Mouse (Mus musculus) kidney, embryonic 16.5 days (tissue): ENCODE data around the gene Tbc1d9b. TPM values are rescaled to one million over a fixed set of nuclear protein-coding genes. Genes with fewer than 3 reads are reported as not detected.

Experiments used
- ATAC-seq: fragments of 200-750 bp; cut with Nextera tagmentation; 2 replicates; pipeline ENCODE4 v1.8.0; 2017; ENCODE audit warnings: moderate TSS enrichment; ENCODE audit not compliant: low FRiP score, low TSS enrichment
- H3K27ac ChIP-seq: fragments of 300-500 bp; sonication (generic); 2 replicates; pipeline ENCODE4 v1.5.1; 2014; ENCODE audit warnings: low read length
- H3K27me3 ChIP-seq: fragments of 300-500 bp; sonication (generic); 2 replicates; pipeline ENCODE4 v1.6.1; 2014; ENCODE audit warnings: low read length, control low read depth, mixed read lengths; ENCODE audit not compliant: insufficient read depth
- H3K36me3 ChIP-seq: fragments of 300-500 bp; sonication (generic); 2 replicates; pipeline ENCODE4 v1.6.1; 2014; ENCODE audit warnings: low read length, control low read depth, mixed read lengths; ENCODE audit not compliant: insufficient read depth
- H3K4me1 ChIP-seq: fragments of 300-500 bp; sonication (generic); 2 replicates; pipeline ENCODE4 v1.6.1; 2014; ENCODE audit warnings: low read length, control low read depth, mixed read lengths; ENCODE audit not compliant: insufficient read depth
- H3K4me2 ChIP-seq: fragments of 300-500 bp; sonication (generic); replicated peaks from 2 replicates; pipeline ENCODE4 v1.6.1; 2014; ENCODE audit warnings: low read depth, low read length
- H3K4me3 ChIP-seq: fragments of 300-500 bp; sonication (generic); 2 replicates; pipeline ENCODE4 v1.5.1; 2014; ENCODE audit warnings: mild to moderate bottlenecking, low read length
- H3K9ac ChIP-seq: fragments of 300-500 bp; sonication (generic); replicated peaks from 2 replicates; pipeline ENCODE4 v1.6.1; 2014; ENCODE audit warnings: low read length
- H3K9me3 ChIP-seq: fragments of 300-500 bp; sonication (generic); 2 replicates; pipeline ENCODE4 v1.6.1; 2016; ENCODE audit warnings: low read length, control low read depth
- WGBS: fragments of 180-500 bp; shearing (Covaris S2); extraction: QIAGEN DNeasy Blood & Tissue Kit; methylation state at CpG from one replicate; pipeline ENCODE4 v1.1.7; 2014; 5-methylcytosine and 5-hydroxymethylcytosine counted together
- polyA plus RNA-seq: library from polyadenylated mRNA; unstranded; fragments of >200 nt; fragmentation: Nextera tagmentation; extraction: Ambion mirVana; gene quantifications from 2 replicates; pipeline ENCODE4 v1.2.1, GENCODE M21; 2015

Gene Tbc1d9b
- polyA plus RNA-seq, 1 experiment from 2014 or later: 44.3 TPM

GRCm38 (mm10) chr11:50201590-50201989 lies 70.4 kb downstream of the Tbc1d9b start:
- 94% methylated on average over 3 of the region's 3 CpGs for WGBS
- Histone ChIP-seq H3K36me3 (peaks cover 75% of the 10 kb centered on the region), H3K27me3 (no peaks in the 10 kb centered on the region), H3K9ac (no peak overlapping the region), H3K4me1 (no peaks in the 10 kb centered on the region), H3K27ac (no peak overlapping the region), H3K4me2 (no peak overlapping the region), H3K9me3 (no peaks in the 10 kb centered on the region), H3K4me3 (no peak overlapping the region)
- no peak for ATAC-seq

- 0 out of 2 replicates have a peak, but pooled peaks cover 3% of the 10 kb centered on the region for H3K4me1 ChIP-seq
- no peak overlapping the region for H3K27ac ChIP-seq
- H3K9me3 ChIP-seq: no peaks in the 10 kb centered on the region
- no peak overlapping the region for H3K4me3 ChIP-seq
- no peak overlapping the region for H3K4me2 ChIP-seq
- WGBS: 91% methylated on average over 9 of the region's 9 CpGs
- no peaks in the 10 kb centered on the region for H3K27me3 ChIP-seq
- H3K9ac ChIP-seq: no peak overlapping the region
- peaks cover 83% of the 10 kb centered on the region for H3K36me3 ChIP-seq
- ATAC-seq: no peak
Observed at GRCm38 (mm10) chr11:50203302-50203827, 72.2 kb downstream of the Tbc1d9b start.

- no peak for ATAC-seq
- no peaks in the 10 kb centered on the region for H3K9me3 ChIP-seq
- no peak overlapping the region for H3K9ac ChIP-seq
- H3K4me1 ChIP-seq: peaks cover 10% of the 10 kb centered on the region
- no peaks in the 10 kb centered on the region for H3K27me3 ChIP-seq
- peaks cover 67% of the 10 kb centered on the region for H3K36me3 ChIP-seq
- WGBS: 90% methylated on average over 3 of the region's 3 CpGs
- no peak overlapping the region for H3K27ac ChIP-seq
- H3K4me2 ChIP-seq: no peak overlapping the region
- H3K4me3 ChIP-seq: no peak overlapping the region
Observed at GRCm38 (mm10) chr11:50205434-50205833, 74.2 kb downstream of the Tbc1d9b start.

- Histone ChIP-seq H3K4me3 (no peak overlapping the region), H3K9me3 (no peaks in the 10 kb centered on the region), H3K4me2 (no peak overlapping the region), H3K9ac (no peak overlapping the region), H3K4me1 (peaks cover 11% of the 10 kb centered on the region), H3K27me3 (no peaks in the 10 kb centered on the region), H3K36me3 (peaks cover 61% of the 10 kb centered on the region), H3K27ac (no peak overlapping the region)
- ATAC-seq: no peak
- 77% methylated on average over 2 of the region's 2 CpGs for WGBS
Observed at GRCm38 (mm10) chr11:50206037-50206436, 74.8 kb downstream of the Tbc1d9b start.

GRCm38 (mm10) chr11:50207344-50207743 lies 76.1 kb downstream of the Tbc1d9b start:
- WGBS: 94% methylated on average over 14 of the region's 14 CpGs
- H3K36me3 ChIP-seq: peaks cover 48% of the 10 kb centered on the region
- H3K27ac ChIP-seq: no peak overlapping the region
- no peak overlapping the region for H3K4me2 ChIP-seq
- H3K27me3 ChIP-seq: no peaks in the 10 kb centered on the region
- no peak overlapping the region for H3K4me3 ChIP-seq
- H3K4me1 ChIP-seq: peaks cover 17% of the 10 kb centered on the region
- H3K9ac ChIP-seq: no peak overlapping the region
- ATAC-seq: no peak
- no peaks in the 10 kb centered on the region for H3K9me3 ChIP-seq

GRCm38 (mm10) chr11:50208039-50208438 lies 76.8 kb downstream of the Tbc1d9b start:
- Histone ChIP-seq H3K9ac (no peak overlapping the region), H3K4me2 (no peak overlapping the region), H3K27ac (no peak overlapping the region), H3K9me3 (no peaks in the 10 kb centered on the region), H3K36me3 (peaks cover 41% of the 10 kb centered on the region), H3K27me3 (no peaks in the 10 kb centered on the region), H3K4me1 (peaks cover 24% of the 10 kb centered on the region), H3K4me3 (no peak overlapping the region)
- no peak for ATAC-seq
- 95% methylated on average over 5 of the region's 5 CpGs for WGBS

- H3K4me2 ChIP-seq: peak overlapping the region; percentile 79
- H3K9ac ChIP-seq: peak overlapping the region; percentile 98
- peak; percentile 95 for ATAC-seq
- peak overlapping the region; percentile 99 for H3K27ac ChIP-seq
- H3K9me3 ChIP-seq: no peaks in the 10 kb centered on the region
- H3K27me3 ChIP-seq: no peaks in the 10 kb centered on the region
- peak overlapping the region; percentile 99 for H3K4me3 ChIP-seq
- H3K4me1 ChIP-seq: peaks cover 30% of the 10 kb centered on the region
- WGBS: under 1% methylated on average over 24 of the region's 24 CpGs
- H3K36me3 ChIP-seq: peaks cover 28% of the 10 kb centered on the region
Observed at GRCm38 (mm10) chr11:50210101-50210504, 78.9 kb downstream of the Tbc1d9b start.

GRCm38 (mm10) chr11:50210505-50211151 lies 79.4 kb downstream of the Tbc1d9b start, which contains the start of the genes Sqstm1 and Mgat4b:
TSS of gene Sqstm1 (minus strand) at chr11:50210827.
TSS of gene Mgat4b (plus strand) at chr11:50210890.
- ATAC-seq: peak; percentile 72
- Histone ChIP-seq H3K9me3 (no peaks in the 10 kb centered on the region), H3K4me1 (peaks cover 32% of the 10 kb centered on the region), H3K36me3 (peaks cover 23% of the 10 kb centered on the region), H3K27me3 (no peaks in the 10 kb centered on the region), H3K9ac (peak within 1 kb of the TSS; percentile 98), H3K4me2 (peak within 1 kb of the TSS; percentile 79), H3K27ac (peak within 1 kb of the TSS; percentile 99), H3K4me3 (peak within 1 kb of the TSS; percentile 99)
- under 1% methylated on average over 48 of the region's 48 CpGs for WGBS

GRCm38 (mm10) chr11:50211322-50212059 lies 80.3 kb downstream of the Tbc1d9b start:
- H3K9ac ChIP-seq: peak overlapping the region; percentile 98
- peak overlapping the region; percentile 79 for H3K4me2 ChIP-seq
- H3K4me3 ChIP-seq: peak overlapping the region; percentile 99
- peaks cover 14% of the 10 kb centered on the region for H3K36me3 ChIP-seq
- peaks cover 40% of the 10 kb centered on the region for H3K4me1 ChIP-seq
- H3K9me3 ChIP-seq: no peaks in the 10 kb centered on the region
- no peak overlapping the region for H3K27ac ChIP-seq
- no peaks in the 10 kb centered on the region for H3K27me3 ChIP-seq
- 95% methylated on average over 3 of the region's 3 CpGs for WGBS
- no peak for ATAC-seq
